Mouse (Mus musculus) cerebellum, postnatal 14 days (tissue): ENCODE data around the gene Tex14.
A peak's percentile ranks its signal among the peaks of the same experiment; 100 is the strongest.
"Not testable (repeated sequence)": the region's sequence is repeated elsewhere in the genome, so short reads cannot be mapped to it uniquely, and the experiment has no call there.

ENCODE experiments used
- DNase-seq, 2 experiments: peaks; one replicate each; pipeline ENCODE4 v3.0.0; 2021; ENCODE audit warnings: mixed read lengths in 2 of 2

Gene Tex14

DNA sequence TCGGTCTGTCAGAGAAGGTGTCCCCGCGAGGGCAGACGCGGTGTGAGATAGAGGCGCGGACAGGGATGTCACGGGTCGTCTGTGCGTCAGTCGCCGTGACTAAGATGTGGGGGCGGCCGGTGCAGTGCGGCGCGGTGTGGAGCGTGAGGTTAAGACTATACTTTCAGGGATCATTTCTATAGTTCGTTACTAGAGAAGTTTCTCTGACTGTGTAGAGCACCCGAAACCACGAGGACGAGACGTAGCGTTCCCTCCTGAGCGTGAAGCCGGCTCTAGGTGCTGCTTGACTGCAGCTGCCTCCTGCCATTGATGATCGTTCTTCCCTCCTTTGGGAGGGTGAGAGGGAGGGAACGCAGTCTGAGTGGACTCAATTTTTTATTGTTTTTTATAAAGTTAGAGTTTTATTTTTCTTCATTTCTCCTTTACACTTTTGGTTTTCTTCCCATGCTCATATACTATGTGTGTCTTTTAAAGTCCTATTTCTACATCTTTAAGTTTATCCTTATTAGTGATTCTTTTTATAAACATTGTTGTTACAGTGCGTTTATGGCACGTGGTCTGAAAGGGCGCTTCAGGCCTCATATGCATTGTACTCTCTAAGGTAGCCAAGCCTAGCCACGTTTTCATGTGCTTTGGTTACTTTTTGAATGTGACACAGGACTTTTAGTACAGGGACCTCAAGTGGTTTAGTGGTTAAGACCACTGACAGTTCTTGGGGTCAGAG lies 43.8 kb downstream of the Tex14 start:
- DNase-seq, result peak; percentile 70

- DNase-seq, result no peak
These were observed 44.3 kb downstream of the Tex14 start for GRCm38 (mm10) chr11:87449200-87449547.

DNA sequence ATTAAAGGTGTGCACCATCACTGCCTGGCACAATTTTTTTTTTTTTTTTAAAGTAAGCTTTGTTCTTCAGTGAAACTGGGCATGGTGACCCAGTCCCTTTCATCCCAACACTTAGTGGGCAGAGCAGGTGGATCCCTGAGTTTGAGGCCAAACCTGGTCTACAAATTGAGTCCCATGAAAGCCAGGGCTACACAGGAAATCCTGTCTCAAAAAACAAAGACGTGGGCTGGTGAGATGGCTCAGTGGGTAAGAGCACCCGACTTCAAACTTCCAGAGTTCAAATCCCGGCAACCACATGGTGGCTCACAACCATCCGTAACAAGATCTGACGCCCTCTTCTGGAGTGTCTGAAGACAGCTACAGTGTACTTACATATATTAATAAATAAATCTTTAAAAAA lies 45.0 kb downstream of the Tex14 start:
- DNase-seq, result not testable (repeated sequence)

DNA sequence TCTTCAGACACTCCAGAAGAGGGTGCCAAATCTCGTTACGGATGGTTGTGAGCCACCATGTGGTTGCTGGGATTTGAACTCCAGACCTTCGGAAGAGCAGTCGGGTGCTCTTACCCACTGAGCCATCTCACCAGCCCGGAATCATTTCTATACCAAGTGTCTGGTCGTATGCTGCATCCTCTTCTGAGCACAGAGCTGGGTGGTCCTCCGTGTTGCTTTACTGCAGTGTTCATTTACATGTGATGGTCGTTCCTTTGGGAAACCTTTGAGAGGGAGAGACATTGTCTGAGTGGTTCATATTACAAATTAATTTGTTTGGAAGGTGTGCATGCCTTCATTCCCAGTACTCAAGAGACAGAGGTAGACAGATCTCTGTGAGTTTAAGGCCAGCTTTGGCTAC lies 47.9 kb downstream of the Tex14 start:
- not testable (repeated sequence) for DNase-seq

DNA sequence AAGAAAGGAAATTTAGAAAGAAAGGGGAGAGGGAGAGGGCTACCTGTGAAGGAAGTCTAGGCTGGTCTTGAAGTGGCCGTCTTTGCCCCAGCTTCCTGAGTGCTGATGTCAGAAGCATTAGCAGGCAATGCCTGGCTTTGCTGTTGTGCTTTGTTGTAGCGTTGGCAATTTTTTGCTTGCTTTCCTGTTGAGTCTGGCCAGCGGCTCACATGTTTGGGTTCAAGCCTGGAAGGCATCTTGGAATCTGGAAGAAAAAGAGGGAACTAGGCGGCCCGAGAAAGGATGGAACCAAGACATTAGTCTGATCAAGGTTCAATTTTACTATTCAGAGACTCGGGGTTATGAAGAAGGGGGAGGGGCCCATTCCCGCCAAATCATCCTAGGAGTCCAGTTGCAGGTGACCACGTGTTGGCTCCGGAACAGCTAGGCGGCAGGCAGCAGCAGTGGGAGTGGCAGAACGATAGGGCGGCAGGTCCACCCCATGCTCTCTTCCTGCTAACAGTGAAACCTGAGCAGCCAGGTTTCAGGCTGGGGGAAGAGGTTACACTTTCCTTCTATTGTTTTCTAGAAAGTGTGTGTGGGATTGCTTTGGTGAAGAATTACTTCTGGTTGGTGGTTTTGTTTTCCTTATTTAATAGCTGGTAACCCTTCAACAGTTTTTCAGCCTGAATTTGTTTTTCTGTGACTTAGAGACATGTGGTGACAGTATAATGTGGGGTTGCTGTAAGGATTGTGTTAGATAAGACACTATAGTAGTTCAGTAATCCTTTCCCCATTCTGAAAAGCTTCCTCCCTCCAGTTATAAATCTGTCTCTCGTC lies 48.6 kb downstream of the Tex14 start:
- no peak for DNase-seq

DNA sequence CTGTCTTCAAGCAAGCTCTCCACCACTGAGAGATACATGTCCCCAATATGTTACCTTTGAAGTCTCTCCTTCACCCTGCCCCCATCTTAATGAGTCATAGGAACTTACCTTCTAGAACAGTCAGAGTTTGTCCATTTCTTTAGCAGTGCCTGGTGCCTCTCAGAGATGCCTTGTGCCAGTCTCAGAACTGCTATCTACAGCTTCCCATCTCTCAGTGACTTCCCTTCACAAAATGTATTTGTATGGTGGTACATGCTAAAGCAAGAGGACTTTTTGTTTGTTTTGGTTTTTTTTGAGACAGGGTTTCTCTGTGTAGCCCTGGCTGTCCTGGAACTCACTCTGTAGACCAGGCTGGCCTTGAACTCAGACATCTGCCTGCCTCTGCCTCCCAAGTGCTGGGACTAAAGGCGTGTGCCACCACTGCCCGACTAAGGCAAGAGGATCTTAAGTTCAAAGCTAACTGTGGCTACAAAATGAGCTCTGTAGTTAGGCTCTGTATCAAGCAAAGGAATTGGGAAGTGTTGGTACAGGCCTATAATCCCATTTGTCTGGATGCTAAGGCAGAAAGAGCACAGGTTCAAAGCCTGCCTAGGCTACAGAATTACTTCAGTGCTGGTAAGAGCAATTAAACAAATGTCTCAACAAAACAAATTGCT lies 49.3 kb downstream of the Tex14 start:
- no peak for DNase-seq

DNA sequence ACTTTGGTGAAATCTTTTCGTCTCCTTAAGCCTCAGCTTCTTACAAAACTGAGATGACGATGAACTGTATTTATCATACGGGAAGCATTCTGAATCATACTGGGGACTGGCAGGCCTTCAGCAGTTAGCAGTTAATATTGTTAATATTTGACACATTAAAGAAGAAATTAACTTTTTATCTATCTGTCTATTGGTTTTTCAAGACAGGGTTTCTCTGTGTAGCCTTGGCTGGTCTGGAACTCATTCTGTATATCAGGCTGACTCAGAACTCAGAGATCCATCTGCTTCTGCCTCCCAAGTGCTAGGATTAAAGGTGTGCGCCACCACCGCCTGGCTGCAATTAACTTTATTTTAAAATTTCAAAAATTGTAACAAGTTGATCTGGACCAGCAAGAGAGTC lies 50.7 kb downstream of the Tex14 start:
- no peak for DNase-seq

- no peak for DNase-seq
These were observed 51.1 kb downstream of the Tex14 start for GRCm38 (mm10) chr11:87455984-87456383.

DNA sequence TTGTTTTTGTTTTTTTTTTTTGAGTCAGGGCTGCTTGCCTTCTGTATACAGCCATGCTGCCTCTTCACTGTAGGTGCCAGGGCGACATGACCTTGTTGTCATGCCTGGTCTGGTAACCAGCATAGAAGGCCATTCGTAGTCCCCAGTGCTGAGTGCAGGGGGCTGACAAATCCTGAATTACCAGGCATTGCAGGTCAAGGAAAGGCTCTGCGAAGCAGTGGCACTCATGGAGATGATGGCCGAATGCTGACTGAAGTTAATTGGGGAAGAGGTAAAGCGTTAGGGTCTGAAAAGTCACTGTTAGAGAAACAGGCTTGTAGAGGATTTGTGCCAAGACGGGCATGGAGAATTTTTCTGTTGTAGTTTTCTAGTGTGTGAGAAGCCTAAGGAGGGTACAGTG lies 55.7 kb downstream of the Tex14 start:
- DNase-seq, result no peak

- peak; percentile 87 to 89 for DNase-seq
These were observed 57.1 kb downstream of the Tex14 start for GRCm38 (mm10) chr11:87461780-87462460.

- peak in 1 of 2 experiments; percentile 44 for DNase-seq
These were observed 57.8 kb downstream of the Tex14 start for GRCm38 (mm10) chr11:87462461-87463242.

GRCm38 (mm10) chr11:87463243-87463540 lies 58.3 kb downstream of the Tex14 start:
- no peak for DNase-seq

- DNase-seq, result not testable (repeated sequence)
These were observed 59.0 kb downstream of the Tex14 start for GRCm38 (mm10) chr11:87463792-87464430.

DNA sequence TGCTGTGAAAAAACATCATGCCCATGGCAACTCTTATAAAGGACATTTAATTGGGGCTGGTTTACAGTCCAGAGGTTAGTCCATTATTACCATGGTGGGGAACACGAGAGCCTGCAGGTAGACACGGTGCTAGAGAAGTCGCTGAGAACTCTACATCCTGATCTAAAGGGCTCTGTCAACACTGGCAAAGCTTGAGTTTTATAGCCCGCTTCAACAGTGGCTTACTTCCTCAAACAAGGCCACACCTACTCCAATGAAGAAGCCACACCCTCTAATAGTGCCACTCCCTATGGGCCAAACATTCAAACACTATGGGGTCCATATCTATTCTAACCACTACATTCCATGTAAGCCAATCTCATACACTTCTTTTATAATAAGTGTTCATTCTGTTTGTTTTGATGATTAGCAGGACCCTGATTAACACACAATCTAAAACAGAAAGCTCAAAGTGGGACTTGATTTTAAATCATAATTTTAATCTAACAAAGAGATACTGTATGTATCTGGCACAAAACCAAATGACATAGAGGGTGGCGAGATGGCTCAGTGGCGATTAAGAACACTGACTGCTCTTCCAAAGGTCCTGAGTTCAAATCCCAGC lies 61.2 kb downstream of the Tex14 start:
- no peak for DNase-seq

DNA sequence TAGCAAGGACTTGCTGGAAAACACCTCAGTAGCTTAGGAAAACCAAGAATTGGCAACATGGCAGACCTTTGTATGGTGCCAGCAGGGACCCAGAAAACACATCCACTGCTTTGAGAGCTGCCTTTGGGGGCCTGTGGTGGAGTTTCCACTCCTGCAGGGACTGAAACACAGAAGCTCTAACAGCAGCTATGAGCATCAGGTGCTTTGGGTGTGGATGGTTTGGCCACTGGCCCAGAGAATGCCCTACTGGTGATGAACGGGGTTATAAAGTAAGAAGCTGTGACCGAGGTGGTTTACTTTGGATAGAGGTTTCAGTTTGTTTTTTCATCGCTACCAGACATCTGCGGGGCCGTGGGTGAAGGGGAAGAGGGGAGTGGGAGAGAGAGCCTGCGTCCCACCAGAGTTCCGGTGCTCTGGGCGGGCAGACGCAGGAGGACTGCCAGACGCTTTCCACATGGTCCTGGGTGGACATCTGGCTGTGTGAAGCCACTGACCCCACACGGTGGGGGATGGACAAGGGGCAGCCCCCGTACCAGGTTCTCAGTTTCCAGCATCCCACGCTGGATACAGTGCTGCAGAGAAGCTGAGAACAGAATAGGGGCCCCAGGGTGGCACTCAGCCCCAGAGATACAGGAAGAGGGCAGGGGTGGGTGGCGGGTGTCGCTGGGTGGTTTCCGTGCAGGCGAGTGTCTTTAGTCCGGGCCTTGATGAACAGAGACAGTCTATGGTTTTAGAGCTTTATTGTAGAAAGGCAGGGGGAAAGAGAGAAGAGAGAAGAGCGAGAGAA lies 62.8 kb downstream of the Tex14 start:
- peak in 1 of 2 experiments; percentile 27 for DNase-seq

DNA sequence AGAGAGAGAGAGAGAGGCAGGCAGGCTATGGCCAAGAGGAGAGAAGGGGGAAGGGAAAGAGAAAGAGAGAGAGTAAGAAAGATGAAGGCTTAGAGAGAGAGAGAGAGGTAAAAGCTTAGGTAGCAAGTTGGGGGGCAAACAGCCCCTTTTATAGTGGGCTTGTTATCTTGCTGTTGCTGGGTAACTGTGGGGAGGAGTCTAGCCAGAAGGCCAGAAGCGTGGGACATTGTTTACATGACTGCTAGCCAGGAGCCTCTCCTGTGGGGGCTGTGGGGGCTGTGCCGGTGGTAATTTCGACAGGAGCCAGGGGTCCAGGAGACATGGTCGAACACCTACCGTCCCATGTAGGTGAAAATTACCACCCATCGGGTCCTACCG lies 63.4 kb downstream of the Tex14 start:
- DNase-seq, result no peak

- peak in 1 of 2 experiments; percentile 13 for DNase-seq
These were observed 63.9 kb downstream of the Tex14 start for GRCm38 (mm10) chr11:87468706-87469315.

DNA sequence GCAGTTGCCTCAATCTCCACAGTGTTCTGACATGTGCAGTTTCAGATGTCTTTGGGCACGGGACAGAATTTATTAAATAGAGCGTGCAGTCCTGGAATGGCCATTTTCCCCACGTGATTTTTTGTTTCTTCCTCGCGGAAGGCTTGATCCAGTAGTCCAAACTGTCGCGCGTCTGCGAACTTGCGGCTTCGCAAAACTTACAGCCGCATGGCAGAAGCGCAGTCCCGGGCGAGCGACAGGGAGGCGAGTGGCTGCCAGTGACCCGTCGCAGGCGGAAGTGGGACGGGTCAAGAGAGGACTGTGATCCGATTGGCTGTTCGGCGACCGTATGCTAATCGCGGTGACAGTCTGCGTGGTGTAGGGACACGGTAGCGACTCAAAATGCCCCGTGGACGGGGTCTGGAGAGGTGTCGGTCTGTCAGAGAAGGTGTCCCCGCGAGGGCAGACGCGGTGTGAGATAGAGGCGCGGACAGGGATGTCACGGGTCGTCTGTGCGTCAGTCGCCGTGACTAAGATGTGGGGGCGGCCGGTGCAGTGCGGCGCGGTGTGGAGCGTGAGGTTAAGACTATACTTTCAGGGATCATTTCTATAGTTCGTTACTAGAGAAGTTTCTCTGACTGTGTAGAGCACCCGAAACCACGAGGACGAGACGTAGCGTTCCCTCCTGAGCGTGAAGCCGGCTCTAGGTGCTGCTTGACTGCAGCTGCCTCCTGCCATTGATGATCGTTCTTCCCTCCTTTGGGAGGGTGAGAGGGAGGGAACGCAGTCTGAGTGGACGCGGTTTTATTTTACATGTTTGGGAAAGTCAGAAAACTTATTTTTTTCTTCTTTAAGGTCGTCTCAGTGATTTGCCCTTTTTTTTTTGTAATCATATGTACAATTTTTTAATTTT lies 66.2 kb downstream of the Tex14 start:
- DNase-seq, result peak; percentile 79

- not testable (repeated sequence) for DNase-seq
These were observed 66.8 kb downstream of the Tex14 start for GRCm38 (mm10) chr11:87471699-87471997.
